Mouse (Mus musculus) cerebellum, postnatal 36 days (tissue): Measurements from ENCODE around the gene Elmod2.

Experiments
- DNase-seq, 2 experiments: peaks; one replicate each; pipeline ENCODE4 v3.0.0; 2021 to 2022; ENCODE audit warnings: mixed read lengths in 2 of 2

Elmod2 gene

DNA sequence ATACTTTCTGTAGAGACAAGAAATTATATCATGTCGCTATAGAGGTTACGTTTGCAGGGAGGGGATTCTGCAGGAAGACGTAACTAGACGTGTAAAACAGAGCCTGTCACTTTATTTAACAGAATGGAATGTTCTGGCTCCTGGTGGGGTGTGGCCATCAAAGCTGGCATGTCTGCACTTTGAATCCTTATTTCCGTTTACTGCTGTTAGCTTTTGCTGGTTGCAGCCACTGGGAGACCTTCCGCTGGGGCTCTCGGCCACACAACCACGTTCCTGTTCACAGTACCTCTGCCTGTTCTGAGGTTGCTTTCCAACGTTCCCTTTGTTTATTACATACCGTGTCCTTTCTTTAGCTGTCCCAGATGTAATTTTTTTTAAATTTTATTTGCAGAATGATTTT lies 59.8 kb downstream of the Elmod2 start:
- DNase-seq: no peak

DNA sequence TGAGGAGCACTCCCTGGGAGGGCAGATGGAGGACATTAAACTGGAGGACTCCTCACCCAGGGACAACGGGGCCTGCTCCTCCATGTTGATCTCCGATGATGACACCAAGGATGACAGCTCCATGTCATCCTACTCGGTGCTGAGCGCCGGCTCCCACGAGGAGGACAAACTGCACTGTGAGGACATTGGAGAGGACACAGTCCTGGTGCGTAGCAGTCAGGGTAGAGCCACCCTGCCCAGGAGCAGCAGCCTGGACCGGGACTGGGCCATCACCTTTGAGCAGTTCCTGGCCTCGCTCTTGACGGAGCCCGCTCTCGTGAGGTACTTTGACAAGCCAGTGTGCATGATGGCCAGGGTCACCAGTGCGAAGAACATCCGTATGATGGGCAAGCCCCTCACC lies 61.1 kb downstream of the Elmod2 start:
- no peak for DNase-seq
